Mouse (Mus musculus): Measurements from ENCODE around the gene Pkib. TPM values are rescaled to one million over a fixed set of nuclear protein-coding genes. Genes with fewer than 3 reads are reported as not detected.

Pkib gene
- 2.9 and 3.6 TPM in 2 replicates for polyA plus RNA-seq (2014; fragmentation: Nextera tagmentation; extraction: Ambion mirVana)

GRCm38 (mm10) chr10:57631896-57632867 lies at the start of gene Pkib:
Gene Pkib, plus strand, starts transcription at chr10:57631981.
- DNase-seq (peak; percentile 81), ATAC-seq (ENCODE audit: low FRiP score, low TSS enrichment) (peak; percentile 88)
- peak within 1 kb of the TSS; percentile 57 for H3K9ac ChIP-seq (replicated peaks; ENCODE audit: low read length)
- H3K4me2 ChIP-seq (ENCODE audit: low read length): peak within 1 kb of the TSS; percentile 95
- 0 out of 2 replicates have a peak, but pooled peaks cover 4% of the 10 kb centered on the region for H3K9me3 ChIP-seq (ENCODE audit: control insufficient read depth, low read length)
- H3K4me1 ChIP-seq (ENCODE audit: control insufficient read depth, insufficient read depth, low read length): peaks cover 7% of the 10 kb centered on the region
- H3K4me3 ChIP-seq (replicated peaks; ENCODE audit: low read depth, low read length): peak within 1 kb of the TSS; percentile 49
- H3K36me3 ChIP-seq (ENCODE audit: control insufficient read depth, insufficient read depth, low read length): no peaks in the 10 kb centered on the region
- 2% methylated on average over 41 of the region's 41 CpGs for WGBS
- no peaks in the 10 kb centered on the region for H3K27me3 ChIP-seq (ENCODE audit: control insufficient read depth, insufficient read depth, low read length)
- H3K27ac ChIP-seq (replicated peaks; ENCODE audit: low read depth, low read length): no peak within 1 kb of the TSS

- H3K9ac ChIP-seq (replicated peaks; ENCODE audit: low read length): no peak overlapping the region
- no peak overlapping the region for H3K4me2 ChIP-seq (ENCODE audit: low read length)
- 46% methylated on average over 1 of the region's 1 CpGs for WGBS
- DNase-seq (no peak), ATAC-seq (ENCODE audit: low FRiP score, low TSS enrichment) (no peak)
- no peaks in the 10 kb centered on the region for H3K4me1 ChIP-seq (ENCODE audit: control insufficient read depth, insufficient read depth, low read length)
- no peak overlapping the region for H3K27ac ChIP-seq (replicated peaks; ENCODE audit: low read depth, low read length)
- H3K27me3 ChIP-seq (ENCODE audit: control insufficient read depth, insufficient read depth, low read length): no peaks in the 10 kb centered on the region
- no peak overlapping the region for H3K4me3 ChIP-seq (replicated peaks; ENCODE audit: low read depth, low read length)
- no peaks in the 10 kb centered on the region for H3K9me3 ChIP-seq (ENCODE audit: control insufficient read depth, low read length)
- no peaks in the 10 kb centered on the region for H3K36me3 ChIP-seq (ENCODE audit: control insufficient read depth, insufficient read depth, low read length)
These were observed 47.9 kb upstream of the Pkib start for GRCm38 (mm10) chr10:57583927-57584326.

- no peak overlapping the region for H3K4me3 ChIP-seq (replicated peaks; ENCODE audit: low read depth, low read length)
- WGBS: 71% methylated on average over 2 of the region's 2 CpGs
- H3K4me1 ChIP-seq (ENCODE audit: control insufficient read depth, insufficient read depth, low read length): no peaks in the 10 kb centered on the region
- H3K4me2 ChIP-seq (ENCODE audit: low read length): no peak overlapping the region
- no peaks in the 10 kb centered on the region for H3K27me3 ChIP-seq (ENCODE audit: control insufficient read depth, insufficient read depth, low read length)
- H3K27ac ChIP-seq (replicated peaks; ENCODE audit: low read depth, low read length): no peak overlapping the region
- H3K9me3 ChIP-seq (ENCODE audit: control insufficient read depth, low read length): no peaks in the 10 kb centered on the region
- no peak overlapping the region for H3K9ac ChIP-seq (replicated peaks; ENCODE audit: low read length)
- no peak for DNase-seq
- no peaks in the 10 kb centered on the region for H3K36me3 ChIP-seq (ENCODE audit: control insufficient read depth, insufficient read depth, low read length)
- no peak for ATAC-seq (ENCODE audit: low FRiP score, low TSS enrichment)
These were observed 37.5 kb upstream of the Pkib start for GRCm38 (mm10) chr10:57594266-57594665.

GRCm38 (mm10) chr10:57597172-57597571 lies 34.6 kb upstream of the Pkib start:
- Histone ChIP-seq H3K4me1 (ENCODE audit: control insufficient read depth, insufficient read depth, low read length) (no peaks in the 10 kb centered on the region), H3K36me3 (ENCODE audit: control insufficient read depth, insufficient read depth, low read length) (no peaks in the 10 kb centered on the region), H3K27me3 (ENCODE audit: control insufficient read depth, insufficient read depth, low read length) (no peaks in the 10 kb centered on the region), H3K9ac (replicated peaks; ENCODE audit: low read length) (no peak overlapping the region), H3K4me3 (replicated peaks; ENCODE audit: low read depth, low read length) (no peak overlapping the region), H3K27ac (replicated peaks; ENCODE audit: low read depth, low read length) (no peak overlapping the region), H3K9me3 (ENCODE audit: control insufficient read depth, low read length) (no peaks in the 10 kb centered on the region), H3K4me2 (ENCODE audit: low read length) (no peak overlapping the region)
- DNase-seq (no peak), ATAC-seq (ENCODE audit: low FRiP score, low TSS enrichment) (no peak)
- 85% methylated on average over 2 of the region's 2 CpGs for WGBS

GRCm38 (mm10) chr10:57602951-57603350 lies 28.8 kb upstream of the Pkib start:
- Histone ChIP-seq H3K36me3 (ENCODE audit: control insufficient read depth, insufficient read depth, low read length) (no peaks in the 10 kb centered on the region), H3K9ac (replicated peaks; ENCODE audit: low read length) (no peak overlapping the region), H3K27me3 (ENCODE audit: control insufficient read depth, insufficient read depth, low read length) (no peaks in the 10 kb centered on the region), H3K27ac (replicated peaks; ENCODE audit: low read depth, low read length) (no peak overlapping the region), H3K4me3 (replicated peaks; ENCODE audit: low read depth, low read length) (no peak overlapping the region), H3K9me3 (ENCODE audit: control insufficient read depth, low read length) (no peaks in the 10 kb centered on the region), H3K4me1 (ENCODE audit: control insufficient read depth, insufficient read depth, low read length) (no peaks in the 10 kb centered on the region), H3K4me2 (ENCODE audit: low read length) (no peak overlapping the region)
- 95% methylated on average over 4 of the region's 4 CpGs for WGBS
- no peak for ATAC-seq (ENCODE audit: low FRiP score, low TSS enrichment)
- no peak for DNase-seq

- Histone ChIP-seq H3K9ac (replicated peaks; ENCODE audit: low read length) (no peak overlapping the region), H3K9me3 (ENCODE audit: control insufficient read depth, low read length) (no peaks in the 10 kb centered on the region), H3K4me3 (replicated peaks; ENCODE audit: low read depth, low read length) (no peak overlapping the region), H3K27me3 (ENCODE audit: control insufficient read depth, insufficient read depth, low read length) (no peaks in the 10 kb centered on the region), H3K27ac (replicated peaks; ENCODE audit: low read depth, low read length) (no peak overlapping the region), H3K4me1 (ENCODE audit: control insufficient read depth, insufficient read depth, low read length) (no peaks in the 10 kb centered on the region), H3K4me2 (ENCODE audit: low read length) (no peak overlapping the region), H3K36me3 (ENCODE audit: control insufficient read depth, insufficient read depth, low read length) (no peaks in the 10 kb centered on the region)
- WGBS: 89% methylated on average over 10 of the region's 10 CpGs
- DNase-seq (no peak), ATAC-seq (ENCODE audit: low FRiP score, low TSS enrichment) (no peak)
These were observed 8.5 kb upstream of the Pkib start for GRCm38 (mm10) chr10:57623311-57623710.

GRCm38 (mm10) chr10:57627773-57628172 lies 4.0 kb upstream of the Pkib start:
- WGBS: 85% methylated on average over 2 of the region's 2 CpGs
- DNase-seq (no peak), ATAC-seq (ENCODE audit: low FRiP score, low TSS enrichment) (no peak)
- Histone ChIP-seq H3K27ac (replicated peaks; ENCODE audit: low read depth, low read length) (no peak overlapping the region), H3K9me3 (ENCODE audit: control insufficient read depth, low read length) (0 out of 2 replicates have a peak, but pooled peaks cover 4% of the 10 kb centered on the region), H3K4me2 (ENCODE audit: low read length) (no peak overlapping the region), H3K27me3 (ENCODE audit: control insufficient read depth, insufficient read depth, low read length) (no peaks in the 10 kb centered on the region), H3K4me3 (replicated peaks; ENCODE audit: low read depth, low read length) (no peak overlapping the region), H3K4me1 (ENCODE audit: control insufficient read depth, insufficient read depth, low read length) (peaks cover 5% of the 10 kb centered on the region), H3K36me3 (ENCODE audit: control insufficient read depth, insufficient read depth, low read length) (no peaks in the 10 kb centered on the region), H3K9ac (replicated peaks; ENCODE audit: low read length) (no peak overlapping the region)

GRCm38 (mm10) chr10:57630557-57630956 lies 1.2 kb upstream of the Pkib start:
- no peaks in the 10 kb centered on the region for H3K36me3 ChIP-seq (ENCODE audit: control insufficient read depth, insufficient read depth, low read length)
- H3K4me1 ChIP-seq (ENCODE audit: control insufficient read depth, insufficient read depth, low read length): peaks cover 7% of the 10 kb centered on the region
- H3K4me2 ChIP-seq (ENCODE audit: low read length): no peak overlapping the region
- DNase-seq (no peak), ATAC-seq (ENCODE audit: low FRiP score, low TSS enrichment) (no peak)
- WGBS: 99% methylated on average over 2 of the region's 2 CpGs
- H3K9ac ChIP-seq (replicated peaks; ENCODE audit: low read length): no peak overlapping the region
- no peaks in the 10 kb centered on the region for H3K27me3 ChIP-seq (ENCODE audit: control insufficient read depth, insufficient read depth, low read length)
- H3K27ac ChIP-seq (replicated peaks; ENCODE audit: low read depth, low read length): no peak overlapping the region
- 0 out of 2 replicates have a peak, but pooled peaks cover 4% of the 10 kb centered on the region for H3K9me3 ChIP-seq (ENCODE audit: control insufficient read depth, low read length)
- H3K4me3 ChIP-seq (replicated peaks; ENCODE audit: low read depth, low read length): no peak overlapping the region

- 83% methylated on average over 4 of the region's 4 CpGs for WGBS
These were observed 1.1 kb downstream of the Pkib start for GRCm38 (mm10) chr10:57632868-57633240.

More at GRCm38 (mm10) chr10:57632868-57633240, 1.1 kb downstream of the Pkib start:
- H3K4me2 ChIP-seq (ENCODE audit: low read length): peak overlapping the region; percentile 95
- H3K36me3 ChIP-seq (ENCODE audit: control insufficient read depth, insufficient read depth, low read length): no peaks in the 10 kb centered on the region
- H3K27me3 ChIP-seq (ENCODE audit: control insufficient read depth, insufficient read depth, low read length): no peaks in the 10 kb centered on the region
- H3K4me1 ChIP-seq (ENCODE audit: control insufficient read depth, insufficient read depth, low read length): peaks cover 7% of the 10 kb centered on the region
- DNase-seq: no peak
- no peak overlapping the region for H3K27ac ChIP-seq (replicated peaks; ENCODE audit: low read depth, low read length)
- H3K9ac ChIP-seq (replicated peaks; ENCODE audit: low read length): no peak overlapping the region
- 0 out of 2 replicates have a peak, but pooled peaks cover 4% of the 10 kb centered on the region for H3K9me3 ChIP-seq (ENCODE audit: control insufficient read depth, low read length)
- H3K4me3 ChIP-seq (replicated peaks; ENCODE audit: low read depth, low read length): no peak overlapping the region
- ATAC-seq (ENCODE audit: low FRiP score, low TSS enrichment): no peak

All from midbrain, embryonic 14.5 days (tissue).